ENCODE assay signal across 9 mouse cellular contexts in the genomic region with DNA sequence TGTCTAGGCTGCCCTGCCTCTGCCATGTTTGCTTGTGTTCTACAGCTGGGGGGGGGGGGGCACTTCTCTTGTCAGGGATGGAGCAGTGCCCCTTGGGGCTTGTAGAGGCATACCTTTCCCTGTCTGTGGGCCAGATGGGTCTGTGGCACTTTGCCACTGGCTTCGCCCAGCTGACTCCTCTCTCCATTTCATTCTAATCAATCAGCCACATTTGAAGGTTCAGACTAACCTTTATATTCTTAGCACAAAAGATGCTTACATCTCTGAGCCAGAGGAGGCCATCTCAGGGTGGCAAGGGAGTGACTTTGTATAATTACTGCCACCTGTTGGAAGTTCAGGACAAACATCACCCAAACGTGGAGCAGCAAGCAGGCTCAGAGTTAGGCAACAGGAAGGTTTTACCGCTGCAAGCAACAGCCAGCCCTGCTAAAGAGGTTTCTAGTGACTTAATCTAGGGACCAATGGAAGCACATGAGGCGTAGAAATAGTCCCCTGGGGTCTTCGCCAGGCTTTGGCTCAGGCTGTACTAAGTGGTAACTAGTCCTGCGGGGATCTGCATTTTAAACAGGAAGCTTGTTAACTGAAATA. TPM values are rescaled to one million over a fixed set of nuclear protein-coding genes. Genes with fewer than 3 reads are reported as not detected.
DNase-seq lines count a peak whose midpoint lies in the region; ATAC-seq lines count a peak whose summit lies in the region.
"Had no signal": no experiment of that assay in that cellular context is flagged by ENCODE, and none has a peak within 500 bp of the region (broad histone marks: within the 10 kb centered on the region; RNA-seq: fewer than 3 reads in every experiment).

No protein-coding gene starts in this region.

- H3K9ac ChIP-seq in kidney, embryonic 14.5 days (ENCODE audit: low read depth, low read length): no peak overlapping the region
- no peak overlapping the region for H3K9ac ChIP-seq in embryonic facial prominence, embryonic 11.5 days (replicated peaks; ENCODE audit: low read length)

- H3K4me2 ChIP-seq in kidney, embryonic 14.5 days (replicated peaks; ENCODE audit: low read depth, low read length): no peak overlapping the region
- H3K4me2 ChIP-seq in embryonic facial prominence, embryonic 11.5 days (ENCODE audit: low read depth, low read length): no peak overlapping the region

- 65% methylated on average over 6 of the region's 6 CpGs for WGBS in kidney, embryonic 14.5 days
- WGBS in embryonic facial prominence, embryonic 11.5 days: 46% methylated on average over 6 of the region's 6 CpGs

- no peak for ATAC-seq in kidney, embryonic 14.5 days (ENCODE audit: low FRiP score, low TSS enrichment)
- ATAC-seq in embryonic facial prominence, embryonic 11.5 days (replicated peaks; ENCODE audit: insufficient number of reproducible peaks, low FRiP score, low TSS enrichment, low read depth): no peak

- DNase-seq in kidney, adult 9 months: peak; percentile 6
- DNase-seq in thymus, postnatal 25 days: peak; percentile 5
- DNase-seq in thymus, postnatal 36 days: no peak
- DNase-seq in embryonic facial prominence, embryonic 11.5 days (ENCODE audit: low spot score): peak; percentile 24
- no peak for DNase-seq in testis, postnatal 10 days (ENCODE audit: low spot score)
- no peak for DNase-seq in left cerebral cortex, adult 11 months (ENCODE audit: low spot score)
- DNase-seq: heart, adult 18-20 months had no signal

- no peaks in the 10 kb centered on the region for H3K27me3 ChIP-seq in kidney, embryonic 14.5 days (ENCODE audit: control insufficient read depth, insufficient read depth, low read length)
- no peaks in the 10 kb centered on the region for H3K27me3 ChIP-seq in embryonic facial prominence, embryonic 11.5 days (ENCODE audit: control insufficient read depth, insufficient read depth, low read length)

- no peak overlapping the region for H3K27ac ChIP-seq in kidney, embryonic 14.5 days (ENCODE audit: low read depth, low read length)
- H3K27ac ChIP-seq in embryonic facial prominence, embryonic 11.5 days (replicated peaks; ENCODE audit: low read depth, low read length): no peak overlapping the region

- no peaks in the 10 kb centered on the region for H3K9me3 ChIP-seq in kidney, embryonic 14.5 days (ENCODE audit: control insufficient read depth, low read length)
- no peaks in the 10 kb centered on the region for H3K9me3 ChIP-seq in embryonic facial prominence, embryonic 11.5 days (replicated peaks; ENCODE audit: control insufficient read depth, low read length)

- H3K36me3 ChIP-seq in kidney, embryonic 14.5 days (ENCODE audit: control insufficient read depth, insufficient read depth, low read length): no peaks in the 10 kb centered on the region
- no peaks in the 10 kb centered on the region for H3K36me3 ChIP-seq in embryonic facial prominence, embryonic 11.5 days (replicated peaks; ENCODE audit: control insufficient read depth, insufficient read depth, low read depth, low read length)

- H3K4me3 ChIP-seq in kidney, embryonic 14.5 days (ENCODE audit: low read length): no peak overlapping the region
- H3K4me3 ChIP-seq in embryonic facial prominence, embryonic 11.5 days (ENCODE audit: low read depth, low read length): no peak overlapping the region

- H3K4me1 ChIP-seq in kidney, embryonic 14.5 days (ENCODE audit: control insufficient read depth, insufficient read depth, low read length): no peaks in the 10 kb centered on the region
- H3K4me1 ChIP-seq in embryonic facial prominence, embryonic 11.5 days (ENCODE audit: control insufficient read depth, insufficient read depth, low read length): no peaks in the 10 kb centered on the region

RNA-seq across cellular contexts. Expression of a gene that starts 9.9 kb away (rescaled TPM):
- 0.19 and 0.62 TPM in 2 replicates for polyA plus RNA-seq in kidney, embryonic 14.5 days (2014; fragmentation: Nextera tagmentation; extraction: Ambion mirVana)
- 0.06 and 0.14 TPM in 2 replicates for polyA plus RNA-seq in embryonic facial prominence, embryonic 11.5 days (2014; fragmentation: Nextera tagmentation; extraction: Ambion mirVana)
- polyA plus RNA-seq: liver, embryonic 16.5 days had no signal

Comparison
In these comparisons a context has a peak if more than half of its experiments do, and no peak if none do; other contexts are left out.
1. DNase-seq: peak in kidney, adult 9 months (single experiment), thymus, postnatal 25 days (single experiment) and embryonic facial prominence, embryonic 11.5 days (single experiment); none in thymus, postnatal 36 days (0 of 2), testis, postnatal 10 days (single experiment) and left cerebral cortex, adult 11 months (single experiment).